Mouse (Mus musculus): ENCODE measurements around the gene Lat.
A peak's percentile ranks its signal among the peaks of the same experiment; 100 is the strongest.
"Not testable (repeated sequence)": the region's sequence is repeated elsewhere in the genome, so short reads cannot be mapped to it uniquely, and the experiment has no call there.

Lat gene

GRCm38 (mm10) chr7:126332691-126333090 is 36.7 kb downstream of the Lat start:
- no peak for DNase-seq (ENCODE audit: low spot score)

- no peak for DNase-seq (ENCODE audit: low spot score)
Observed at GRCm38 (mm10) chr7:126330693-126331092, 38.7 kb downstream of the Lat start.

GRCm38 (mm10) chr7:126329907-126330645 is 39.3 kb downstream of the Lat start:
- no peak for DNase-seq (ENCODE audit: low spot score)

GRCm38 (mm10) chr7:126328848-126329247 is 40.5 kb downstream of the Lat start:
- DNase-seq (ENCODE audit: low spot score) = not testable (repeated sequence)

GRCm38 (mm10) chr7:126325576-126326273 is 43.6 kb downstream of the Lat start:
- DNase-seq (ENCODE audit: low spot score) = not testable (repeated sequence)

GRCm38 (mm10) chr7:126324791-126325190 is 44.6 kb downstream of the Lat start:
- no peak for DNase-seq (ENCODE audit: low spot score)

GRCm38 (mm10) chr7:126323729-126324128 is 45.6 kb downstream of the Lat start:
- DNase-seq (ENCODE audit: low spot score) = peak; percentile 84

GRCm38 (mm10) chr7:126314273-126314672 is 55.1 kb downstream of the Lat start:
- no peak for DNase-seq (ENCODE audit: low spot score)

All from layer of hippocampus, adult 11-12 months (tissue).